Mouse (Mus musculus) embryonic facial prominence, embryonic 13.5 days (tissue): ENCODE measurements around the gene Krt90. TPM values are rescaled to one million over a fixed set of nuclear protein-coding genes. Genes with fewer than 3 reads are reported as not detected.

Experiments
- ATAC-seq: fragments of 200-750 bp; cut with Nextera tagmentation; 2 replicates; pipeline ENCODE4 v1.8.0; 2017; ENCODE audit warnings: low read depth; ENCODE audit not compliant: insufficient number of reproducible peaks, insufficient read depth, low FRiP score, low TSS enrichment
- H3K27ac ChIP-seq: fragments of 300-500 bp; sonication (generic); 2 replicates; pipeline ENCODE4 v1.5.1; 2015; ENCODE audit warnings: moderate library complexity, mild to moderate bottlenecking, inconsistent platforms
- H3K27me3 ChIP-seq: fragments of 300-500 bp; sonication (generic); 2 replicates; pipeline ENCODE4 v1.6.1; 2015; ENCODE audit warnings: mild to moderate bottlenecking, inconsistent platforms
- H3K36me3 ChIP-seq: fragments of 300-500 bp; sonication (generic); 2 replicates; pipeline ENCODE4 v1.6.1; 2015; ENCODE audit warnings: mild to moderate bottlenecking, inconsistent platforms
- H3K4me1 ChIP-seq: fragments of 300-500 bp; sonication (generic); 2 replicates; pipeline ENCODE4 v1.6.1; 2015; ENCODE audit warnings: inconsistent platforms
- H3K4me2 ChIP-seq: fragments of 300-500 bp; sonication (generic); 2 replicates; pipeline ENCODE4 v1.6.1; 2015; ENCODE audit warnings: moderate library complexity, mild to moderate bottlenecking, inconsistent platforms
- H3K4me3 ChIP-seq: fragments of 300-500 bp; sonication (generic); 2 replicates; pipeline ENCODE4 v1.5.1; 2015; ENCODE audit warnings: mild to moderate bottlenecking, inconsistent platforms
- H3K9ac ChIP-seq: fragments of 300-500 bp; sonication (generic); 2 replicates; pipeline ENCODE4 v1.6.1; 2015; ENCODE audit warnings: mild to moderate bottlenecking, inconsistent platforms
- H3K9me3 ChIP-seq: fragments of 300-500 bp; sonication (generic); 2 replicates; pipeline ENCODE4 v1.6.1; 2016; ENCODE audit warnings: inconsistent platforms
- WGBS: fragments of 180-500 bp; shearing (Covaris S2); methylation state at CpG from one replicate; pipeline ENCODE4 v1.1.7; 2015; ENCODE audit warnings: mixed read lengths; 5-methylcytosine and 5-hydroxymethylcytosine counted together
- microRNA-seq: library from miRNA; unstranded; fragments of <30 nt; microRNA quantifications from one replicate; pipeline ENCODE4, GENCODE M21; 2016
- polyA plus RNA-seq: library from polyadenylated mRNA; unstranded; fragments of >200 nt; fragmentation: Nextera tagmentation; extraction: Ambion mirVana; gene quantifications from 2 replicates; pipeline ENCODE4 v1.2.1, GENCODE M21; 2015

Gene Krt90
- polyA plus RNA-seq, 1 experiment from 2014 or later: 0.15 TPM

DNA sequence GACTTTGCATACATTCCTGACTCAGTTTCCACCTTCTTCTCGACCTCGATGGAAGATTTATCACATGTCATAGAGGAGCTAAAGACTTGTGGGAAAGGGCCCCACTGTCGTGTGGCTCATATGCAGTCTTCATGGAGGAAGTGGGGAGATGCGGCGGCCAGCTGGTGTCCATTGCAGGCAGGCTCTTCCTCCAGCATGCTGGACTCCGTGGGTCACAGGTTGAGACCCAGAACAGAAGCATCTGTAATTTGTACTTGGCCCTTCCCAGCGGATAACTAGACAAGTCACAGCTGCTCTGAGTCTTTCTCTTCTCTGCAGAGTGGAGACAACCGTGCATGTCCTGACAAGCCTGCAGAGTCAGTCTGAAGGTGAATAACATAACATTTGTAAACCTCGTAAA lies 54.5 kb downstream of the Krt90 start:
- H3K36me3 ChIP-seq: no peaks in the 10 kb centered on the region
- peaks cover 6% of the 10 kb centered on the region; the same call in 1 of the 2 replicates for H3K27me3 ChIP-seq
- no peak overlapping the region for H3K27ac ChIP-seq
- no peak for ATAC-seq
- H3K9ac ChIP-seq: no peak overlapping the region
- no peak overlapping the region for H3K4me2 ChIP-seq
- H3K4me3 ChIP-seq: no peak overlapping the region
- H3K9me3 ChIP-seq: no peaks in the 10 kb centered on the region
- H3K4me1 ChIP-seq: peaks cover 9% of the 10 kb centered on the region
- 68% methylated on average over 9 of the region's 9 CpGs for WGBS

- no peak for ATAC-seq
- 44% methylated on average over 14 of the region's 14 CpGs for WGBS
- H3K9me3 ChIP-seq: no peaks in the 10 kb centered on the region
- 0 out of 2 replicates have a peak overlapping the region, but pooled peaks have one; percentile 2 for H3K9ac ChIP-seq
- H3K4me2 ChIP-seq: no peak overlapping the region
- peaks cover 9% of the 10 kb centered on the region for H3K4me1 ChIP-seq
- no peak overlapping the region for H3K4me3 ChIP-seq
- H3K27ac ChIP-seq: no peak overlapping the region
- peaks cover 6% of the 10 kb centered on the region; the same call in 1 of the 2 replicates for H3K27me3 ChIP-seq
- H3K36me3 ChIP-seq: no peaks in the 10 kb centered on the region
Observed at GRCm38 (mm10) chr15:101506896-101507758, 55.6 kb downstream of the Krt90 start.

Small RNA genes lying within 50 kb of the gene (microRNA-seq; reads per million reads assigned to microRNA genes)
- gene Gm44393 (not detected), gene Gm44460 (not detected)

Other genes starting within 250 kb of the Krt90 start
- gene Krt80, start 192.8 kb downstream of the Krt90 start, polyA plus RNA-seq: 2.5 and 3.1 TPM in 2 replicates
- 19.6 and 23.1 TPM in 2 replicates for gene Krt7, start 151.9 kb downstream of the Krt90 start, polyA plus RNA-seq
- gene Krt87, start 124.1 kb downstream of the Krt90 start, polyA plus RNA-seq: 0.55 and 0.66 TPM in 2 replicates
- not detected in 2 replicates for gene Krt88, start 115.2 kb downstream of the Krt90 start, polyA plus RNA-seq
- not detected in 2 replicates for gene Krt81, start 99.2 kb downstream of the Krt90 start, polyA plus RNA-seq
- 0.22 TPM in 1 of 2 replicates, not detected in the other for gene Krt86, start 89.5 kb downstream of the Krt90 start, polyA plus RNA-seq
- gene Krt83, start 71.4 kb downstream of the Krt90 start, polyA plus RNA-seq: not detected in 2 replicates
- gene Gm49425, start 45.7 kb downstream of the Krt90 start, polyA plus RNA-seq: 1.0 TPM in 1 of 2 replicates, not detected in the other
- gene Krt84, start 30.1 kb downstream of the Krt90 start, polyA plus RNA-seq: not detected in 2 replicates
- not detected in 2 replicates for gene Krt82, start 12.3 kb downstream of the Krt90 start, polyA plus RNA-seq
- 0.96 and 1.6 TPM in 2 replicates for gene Krt75, start 11.0 kb upstream of the Krt90 start, polyA plus RNA-seq
- gene Gm5414, start 65.2 kb upstream of the Krt90 start, polyA plus RNA-seq: not detected in 2 replicates
- not detected in 2 replicates for gene Gm5478, start 84.4 kb upstream of the Krt90 start, polyA plus RNA-seq
- 0.41 TPM in 1 of 2 replicates, not detected in the other for gene Krt6b, start 117.3 kb upstream of the Krt90 start, polyA plus RNA-seq
- 29.7 and 31.8 TPM in 2 replicates for gene Krt6a, start 131.4 kb upstream of the Krt90 start, polyA plus RNA-seq
- gene Krt5, start 149.9 kb upstream of the Krt90 start, polyA plus RNA-seq: 403 and 498 TPM in 2 replicates
- 0.34 TPM in 1 of 2 replicates, not detected in the other for gene Krt71, start 180.2 kb upstream of the Krt90 start, polyA plus RNA-seq
- 0.40 TPM in 1 of 2 replicates, not detected in the other for gene Krt72, start 223.5 kb upstream of the Krt90 start, polyA plus RNA-seq
- gene Krt73, start 239.4 kb upstream of the Krt90 start, polyA plus RNA-seq: 1.2 and 1.4 TPM in 2 replicates